Mouse (Mus musculus): ENCODE data around the gene Nav2. TPM values are rescaled to one million over a fixed set of nuclear protein-coding genes. Genes with fewer than 3 reads are reported as not detected.

Nav2 gene
- polyA plus RNA-seq, 1 experiment from 2014 or later = 6.0 TPM

DNA sequence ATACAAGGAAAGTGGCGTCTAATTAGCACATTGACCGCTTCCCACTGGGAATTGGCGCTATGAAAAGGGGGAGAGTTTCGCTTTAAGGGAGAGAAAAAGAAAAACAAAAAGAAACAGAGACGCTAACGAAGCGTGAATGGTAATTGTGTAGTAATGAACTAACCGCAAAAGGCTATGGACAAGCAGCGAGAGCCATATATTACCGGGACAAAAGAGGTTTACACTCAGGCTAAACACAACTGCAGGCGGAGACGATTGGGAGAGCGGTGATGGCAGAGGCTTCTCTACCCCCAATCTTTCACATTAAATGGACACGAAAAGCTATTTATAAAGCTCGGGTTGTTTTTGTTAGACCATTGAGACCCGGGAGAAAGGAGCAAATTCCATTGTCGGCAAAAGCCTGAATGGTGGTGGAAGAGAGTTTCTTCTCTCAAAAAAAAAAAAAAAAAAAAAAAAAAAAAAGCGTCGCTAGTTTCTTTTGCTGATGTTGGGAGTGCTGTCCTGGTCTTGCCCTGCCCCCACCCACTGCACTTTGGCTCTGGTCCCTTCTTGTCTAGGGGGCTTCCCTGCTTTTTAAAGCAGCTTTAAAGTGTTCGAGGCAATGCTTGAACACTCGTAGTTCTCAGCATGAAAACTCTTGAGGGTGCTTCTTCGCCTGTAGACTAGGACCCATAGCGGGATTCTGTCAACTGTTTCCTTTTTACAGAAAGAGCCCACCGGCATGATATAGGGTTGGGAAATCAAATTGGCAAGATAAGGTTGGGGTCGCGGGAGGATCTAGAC lies 726.0 kb downstream of the Nav2 start:
- Histone ChIP-seq H3K4me3 (ENCODE audit: low read depth, low read length) (peak overlapping the region; percentile 38), H3K4me1 (replicated peaks; ENCODE audit: control insufficient read depth, insufficient read depth) (no peaks in the 10 kb centered on the region; the same call in 1 of the 2 replicates), H3K36me3 (ENCODE audit: control insufficient read depth, insufficient read depth, low read length) (no peaks in the 10 kb centered on the region), H3K9ac (ENCODE audit: low read length) (no peak overlapping the region), H3K27me3 (ENCODE audit: control insufficient read depth, insufficient read depth, low read length) (peaks cover 22% of the 10 kb centered on the region), H3K4me2 (replicated peaks; ENCODE audit: low read depth) (peak overlapping the region; percentile 60), H3K27ac (replicated peaks) (no peak overlapping the region), H3K9me3 (ENCODE audit: control insufficient read depth, low read length) (no peaks in the 10 kb centered on the region)
- ATAC-seq (ENCODE audit: low FRiP score, low TSS enrichment) (no peak), DNase-seq (ENCODE audit: low spot score) (no peak)
- 3% methylated on average over 26 of the region's 26 CpGs for WGBS
- TF ChIP-seq CTCF (IDR thresholded peaks at IDR 0.05; ENCODE audit: low read depth) = no peak
- no peak for TF ChIP-seq EP300 (optimal IDR thresholded peaks at IDR 0.05)

DNA sequence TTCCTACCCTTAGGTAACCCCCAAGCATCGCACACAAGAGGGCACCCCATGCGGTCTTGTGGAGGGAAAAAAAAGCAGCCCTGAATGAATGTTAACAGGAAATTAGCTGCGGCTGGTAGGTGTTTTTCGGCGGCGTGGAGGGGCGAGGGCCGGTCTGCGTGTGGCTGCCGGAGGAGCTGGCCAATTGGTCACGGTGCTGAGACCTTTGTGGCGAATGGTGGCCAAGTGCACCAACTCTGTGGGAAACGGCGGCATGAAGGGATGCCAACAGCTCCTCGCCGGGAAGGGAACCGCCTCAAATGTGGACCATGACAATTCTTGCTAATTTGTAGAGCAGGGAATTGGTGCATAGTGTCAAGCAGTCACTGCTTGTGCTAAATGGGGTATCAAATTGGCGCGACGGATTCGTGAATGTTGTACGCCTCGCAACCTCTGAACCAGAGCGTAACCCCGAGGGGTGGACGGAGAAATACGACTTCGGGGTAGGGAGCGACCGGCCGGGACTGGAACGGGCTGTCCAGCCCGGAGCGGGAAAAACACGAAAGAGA lies 726.6 kb downstream of the Nav2 start:
- ATAC-seq (ENCODE audit: low FRiP score, low TSS enrichment) = no peak
- TF ChIP-seq CTCF (IDR thresholded peaks at IDR 0.05; ENCODE audit: low read depth) = no peak
- TF ChIP-seq EP300 (optimal IDR thresholded peaks at IDR 0.05) = no peak
- no peaks in the 10 kb centered on the region for H3K36me3 ChIP-seq (ENCODE audit: control insufficient read depth, insufficient read depth, low read length)
- no peak overlapping the region for H3K9ac ChIP-seq (ENCODE audit: low read length)
- peak overlapping the region; percentile 13; the same call in 1 of the 2 replicates for H3K4me3 ChIP-seq (ENCODE audit: low read depth, low read length)
- H3K27ac ChIP-seq (replicated peaks) = no peak overlapping the region
- no peak for DNase-seq (ENCODE audit: low spot score)
- no peak overlapping the region for H3K4me2 ChIP-seq (replicated peaks; ENCODE audit: low read depth)
- H3K4me1 ChIP-seq (replicated peaks; ENCODE audit: control insufficient read depth, insufficient read depth) = no peaks in the 10 kb centered on the region; the same call in 1 of the 2 replicates
- H3K27me3 ChIP-seq (ENCODE audit: control insufficient read depth, insufficient read depth, low read length) = peaks cover 28% of the 10 kb centered on the region
- 2% methylated on average over 35 of the region's 35 CpGs for whole genome bisulfite sequencing
- no peaks in the 10 kb centered on the region for H3K9me3 ChIP-seq (ENCODE audit: control insufficient read depth, low read length)

DNA sequence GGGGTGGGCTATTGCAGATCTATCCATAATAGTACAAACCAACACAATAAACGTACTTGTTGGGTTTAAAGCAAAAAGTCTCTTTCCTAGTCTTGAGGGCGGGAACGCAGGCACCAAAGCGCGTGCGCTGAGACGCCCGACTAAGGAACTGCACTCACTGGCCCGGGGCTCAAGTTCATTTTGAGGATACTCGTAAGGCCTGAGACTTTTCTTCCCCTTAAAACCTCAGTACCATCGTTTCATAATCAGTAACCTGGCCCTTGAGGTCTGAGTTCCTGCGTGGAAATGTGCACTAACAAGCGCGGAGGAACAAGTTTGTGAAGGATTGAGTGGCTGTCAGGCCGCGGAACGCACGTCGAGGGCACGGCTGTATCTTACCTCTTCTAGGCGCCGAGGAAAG lies 727.5 kb downstream of the Nav2 start:
- ATAC-seq (ENCODE audit: low FRiP score, low TSS enrichment) (no peak), DNase-seq (ENCODE audit: low spot score) (no peak)
- no peak overlapping the region; the same call in 1 of the 2 replicates for H3K4me3 ChIP-seq (ENCODE audit: low read depth, low read length)
- no peaks in the 10 kb centered on the region; the same call in 1 of the 2 replicates for H3K4me1 ChIP-seq (replicated peaks; ENCODE audit: control insufficient read depth, insufficient read depth)
- no peak overlapping the region for H3K4me2 ChIP-seq (replicated peaks; ENCODE audit: low read depth)
- H3K27ac ChIP-seq (replicated peaks) = no peak overlapping the region
- H3K9me3 ChIP-seq (ENCODE audit: control insufficient read depth, low read length) = no peaks in the 10 kb centered on the region
- TF ChIP-seq CTCF (IDR thresholded peaks at IDR 0.05; ENCODE audit: low read depth) (no peak), EP300 (optimal IDR thresholded peaks at IDR 0.05) (no peak)
- WGBS = 2% methylated on average over 22 of the region's 22 CpGs
- H3K9ac ChIP-seq (ENCODE audit: low read length) = no peak overlapping the region
- no peaks in the 10 kb centered on the region for H3K36me3 ChIP-seq (ENCODE audit: control insufficient read depth, insufficient read depth, low read length)
- peaks cover 33% of the 10 kb centered on the region for H3K27me3 ChIP-seq (ENCODE audit: control insufficient read depth, insufficient read depth, low read length)

DNA sequence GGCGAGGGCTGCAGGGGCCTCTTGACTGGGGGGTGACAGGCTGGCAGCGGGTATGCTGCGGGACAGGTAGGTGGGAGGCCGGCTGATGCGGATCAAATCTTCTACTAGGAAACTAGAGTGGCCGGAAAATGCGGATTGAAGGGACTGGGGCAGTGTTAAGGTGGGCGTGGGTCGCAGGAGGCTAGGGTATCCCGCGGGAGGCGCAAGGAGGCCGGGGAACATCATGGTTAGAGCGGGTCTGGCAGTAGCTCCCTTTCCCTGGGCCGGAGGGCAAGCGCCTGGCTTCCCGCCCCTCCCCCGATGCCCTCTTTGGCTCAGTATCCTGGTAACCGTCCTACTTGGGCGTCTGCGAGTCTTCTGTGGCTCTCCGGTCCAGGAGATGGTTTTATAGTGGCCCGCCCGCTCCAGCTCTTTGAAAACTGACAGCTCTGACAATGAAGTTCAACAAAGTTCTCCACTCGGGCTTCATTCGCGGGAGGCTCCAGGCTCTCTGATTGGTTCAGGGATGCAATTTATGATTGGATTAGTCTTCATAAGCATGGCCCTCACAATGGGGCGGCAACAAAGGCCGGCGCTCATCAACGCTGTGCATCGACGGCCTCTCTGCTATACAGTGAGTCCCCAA lies 728.1 kb downstream of the Nav2 start, which contains the start of gene Dbx1:
Gene Dbx1, minus strand, starts transcription at position 359 of the 625 bp plus-strand sequence.
- no peak within 1 kb of the TSS for H3K4me2 ChIP-seq (replicated peaks; ENCODE audit: low read depth)
- H3K27me3 ChIP-seq (ENCODE audit: control insufficient read depth, insufficient read depth, low read length) = peaks cover 33% of the 10 kb centered on the region
- no peak for ATAC-seq (ENCODE audit: low FRiP score, low TSS enrichment)
- H3K9ac ChIP-seq (ENCODE audit: low read length) = no peak within 1 kb of the TSS
- H3K4me1 ChIP-seq (replicated peaks; ENCODE audit: control insufficient read depth, insufficient read depth) = no peaks in the 10 kb centered on the region; the same call in 1 of the 2 replicates
- H3K9me3 ChIP-seq (ENCODE audit: control insufficient read depth, low read length) = no peaks in the 10 kb centered on the region
- WGBS = 2% methylated on average over 33 of the region's 33 CpGs
- no peak within 1 kb of the TSS; the same call in 1 of the 2 replicates for H3K4me3 ChIP-seq (ENCODE audit: low read depth, low read length)
- TF ChIP-seq CTCF (IDR thresholded peaks at IDR 0.05; ENCODE audit: low read depth) (no peak), EP300 (optimal IDR thresholded peaks at IDR 0.05) (no peak)
- DNase-seq (ENCODE audit: low spot score) = no peak
- H3K36me3 ChIP-seq (ENCODE audit: control insufficient read depth, insufficient read depth, low read length) = no peaks in the 10 kb centered on the region
- H3K27ac ChIP-seq (replicated peaks) = no peak within 1 kb of the TSS

DNA sequence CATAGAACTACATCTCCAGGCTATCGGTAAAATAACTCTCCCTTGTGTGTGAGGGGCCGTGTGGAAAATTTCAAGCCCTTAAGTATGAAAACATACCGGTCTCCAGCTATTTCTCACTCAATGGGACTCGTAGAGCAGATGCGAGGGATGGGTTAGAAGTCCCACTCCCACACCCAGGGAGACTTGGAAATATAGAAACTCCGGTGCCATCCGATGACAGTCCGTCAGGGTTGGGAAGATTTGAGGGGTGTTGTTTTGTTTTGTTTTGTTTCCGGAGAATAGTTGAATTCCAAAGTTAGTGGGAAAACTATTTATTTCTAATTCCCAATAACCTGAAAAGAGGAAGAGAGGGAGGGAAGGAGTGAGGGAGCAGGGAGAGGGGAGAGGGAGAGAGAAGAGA lies 728.8 kb downstream of the Nav2 start:
- no peak for DNase-seq (ENCODE audit: low spot score)
- ATAC-seq (ENCODE audit: low FRiP score, low TSS enrichment) = no peak
- Histone ChIP-seq H3K9me3 (ENCODE audit: control insufficient read depth, low read length) (no peaks in the 10 kb centered on the region), H3K4me1 (replicated peaks; ENCODE audit: control insufficient read depth, insufficient read depth) (no peaks in the 10 kb centered on the region; the same call in 1 of the 2 replicates), H3K27me3 (ENCODE audit: control insufficient read depth, insufficient read depth, low read length) (peaks cover 30% of the 10 kb centered on the region), H3K4me3 (ENCODE audit: low read depth, low read length) (no peak overlapping the region), H3K27ac (replicated peaks) (no peak overlapping the region), H3K4me2 (replicated peaks; ENCODE audit: low read depth) (no peak overlapping the region), H3K9ac (ENCODE audit: low read length) (no peak overlapping the region), H3K36me3 (ENCODE audit: control insufficient read depth, insufficient read depth, low read length) (no peaks in the 10 kb centered on the region)
- WGBS = 6% methylated on average over 9 of the region's 9 CpGs
- TF ChIP-seq CTCF (IDR thresholded peaks at IDR 0.05; ENCODE audit: low read depth) (no peak), EP300 (optimal IDR thresholded peaks at IDR 0.05) (no peak)
